Mouse (Mus musculus) lung, embryonic 15.5 days (tissue): Measurements from ENCODE around the gene Gm21985. TPM values are rescaled to one million over a fixed set of nuclear protein-coding genes. Genes with fewer than 3 reads are reported as not detected.
A peak's percentile ranks its signal among the peaks of the same experiment; 100 is the strongest.

Source experiments
- ATAC-seq: fragments of 200-750 bp; cut with Nextera tagmentation; 2 replicates; pipeline ENCODE4 v1.8.0; 2017; ENCODE audit warnings: moderate number of reproducible peaks, borderline replicate concordance; ENCODE audit not compliant: low FRiP score, low TSS enrichment; ENCODE audit errors: extremely low read depth
- H3K27ac ChIP-seq: fragments of 300-500 bp; sonication (generic); 2 replicates; pipeline ENCODE4 v1.5.1; 2015; ENCODE audit warnings: moderate library complexity, mild to moderate bottlenecking, inconsistent platforms
- H3K27me3 ChIP-seq: fragments of 300-500 bp; sonication (generic); 2 replicates; pipeline ENCODE4 v1.6.1; 2015; ENCODE audit warnings: inconsistent platforms
- H3K36me3 ChIP-seq: fragments of 300-500 bp; sonication (generic); 2 replicates; pipeline ENCODE4 v1.6.1; 2015; ENCODE audit warnings: inconsistent platforms
- H3K4me1 ChIP-seq: fragments of 300-500 bp; sonication (generic); 2 replicates; pipeline ENCODE4 v1.6.1; 2015; ENCODE audit warnings: inconsistent platforms
- H3K4me2 ChIP-seq: fragments of 300-500 bp; sonication (generic); 2 replicates; pipeline ENCODE4 v1.6.1; 2015; ENCODE audit warnings: inconsistent platforms, mild to moderate bottlenecking, moderate library complexity
- H3K4me3 ChIP-seq: fragments of 300-500 bp; sonication (generic); 2 replicates; pipeline ENCODE4 v1.5.1; 2015; ENCODE audit warnings: mild to moderate bottlenecking, inconsistent platforms
- H3K9ac ChIP-seq: fragments of 300-500 bp; sonication (generic); 2 replicates; pipeline ENCODE4 v1.6.1; 2015; ENCODE audit warnings: inconsistent platforms
- H3K9me3 ChIP-seq: fragments of 300-500 bp; sonication (generic); 2 replicates; pipeline ENCODE4 v1.6.1; 2016; ENCODE audit warnings: inconsistent platforms
- WGBS: fragments of 180-500 bp; shearing (Covaris S2); methylation state at CpG from one replicate; pipeline ENCODE4 v1.1.7; 2015; 5-methylcytosine and 5-hydroxymethylcytosine counted together
- polyA plus RNA-seq: library from polyadenylated mRNA; unstranded; fragments of >200 nt; fragmentation: Nextera tagmentation; extraction: Ambion mirVana; gene quantifications from 2 replicates; pipeline ENCODE4 v1.2.1, GENCODE M21; 2015

Gene Gm21985
- polyA plus RNA-seq, 1 experiment from 2014 or later, result not detected

- no peaks in the 10 kb centered on the region for H3K27me3 ChIP-seq
- no peak overlapping the region for H3K4me3 ChIP-seq
- WGBS, result 86% methylated on average over 3 of the region's 3 CpGs
- H3K9ac ChIP-seq, result no peak overlapping the region
- H3K4me1 ChIP-seq, result no peaks in the 10 kb centered on the region
- H3K36me3 ChIP-seq, result peaks cover 27% of the 10 kb centered on the region
- no peak overlapping the region for H3K27ac ChIP-seq
- ATAC-seq, result no peak
- no peak overlapping the region for H3K4me2 ChIP-seq
- H3K9me3 ChIP-seq, result no peaks in the 10 kb centered on the region
These were observed 82.1 kb downstream of the Gm21985 start for GRCm38 (mm10) chr2:112348246-112348645.

DNA sequence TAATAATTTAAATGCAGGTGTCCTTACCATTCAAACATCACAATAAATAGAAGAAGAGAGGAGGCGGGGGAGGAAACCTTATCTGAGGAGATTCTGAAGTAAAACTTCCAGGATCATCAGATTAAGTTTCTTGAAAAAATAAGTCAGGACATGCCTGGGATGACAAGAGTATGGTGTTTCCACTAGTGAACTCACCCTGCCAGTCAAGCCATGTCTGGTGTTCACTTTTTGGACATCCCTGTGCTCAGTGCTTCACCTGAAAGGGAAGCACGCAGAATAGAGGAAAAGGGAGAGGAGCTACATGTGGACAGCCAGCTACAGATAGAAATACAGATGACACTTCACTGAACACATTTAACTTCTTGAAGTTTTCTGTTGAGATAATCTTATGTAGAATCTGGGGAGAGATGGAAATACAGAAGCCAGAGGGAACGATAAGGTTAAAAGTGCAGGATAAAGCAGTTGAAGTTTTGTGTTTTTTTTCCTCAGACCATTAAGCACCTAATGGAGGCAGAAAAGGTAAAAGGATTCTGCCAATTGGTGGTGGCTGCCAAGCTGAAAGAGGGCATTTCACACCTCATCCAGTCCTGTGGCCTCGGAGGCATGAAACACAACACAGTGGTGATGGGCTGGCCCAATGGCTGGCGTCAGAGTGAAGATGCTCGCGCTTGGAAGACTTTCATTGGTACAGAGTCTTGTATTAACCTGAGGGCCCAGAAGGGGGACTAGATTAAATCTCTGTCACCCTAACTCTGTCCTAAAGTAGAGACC lies 87.8 kb downstream of the Gm21985 start:
- Histone ChIP-seq H3K9me3 (no peaks in the 10 kb centered on the region), H3K4me1 (no peaks in the 10 kb centered on the region), H3K4me3 (no peak overlapping the region), H3K27ac (no peak overlapping the region), H3K4me2 (no peak overlapping the region), H3K36me3 (peaks cover 42% of the 10 kb centered on the region), H3K27me3 (no peaks in the 10 kb centered on the region), H3K9ac (no peak overlapping the region)
- ATAC-seq, result no peak
- 83% methylated on average over 7 of the region's 7 CpGs for WGBS

- no peak overlapping the region for H3K4me3 ChIP-seq
- no peaks in the 10 kb centered on the region for H3K4me1 ChIP-seq
- H3K27me3 ChIP-seq, result no peaks in the 10 kb centered on the region
- H3K9ac ChIP-seq, result no peak overlapping the region
- 0 out of 2 replicates have a peak, but pooled peaks have one; percentile 19 for ATAC-seq
- no peak overlapping the region for H3K4me2 ChIP-seq
- 0 out of 2 replicates have a peak overlapping the region, but pooled peaks have one; percentile 29 for H3K27ac ChIP-seq
- no peaks in the 10 kb centered on the region for H3K9me3 ChIP-seq
- H3K36me3 ChIP-seq, result peaks cover 61% of the 10 kb centered on the region
- WGBS, result 55% methylated on average over 2 of the region's 2 CpGs
These were observed 93.5 kb downstream of the Gm21985 start for GRCm38 (mm10) chr2:112359611-112360010.

DNA sequence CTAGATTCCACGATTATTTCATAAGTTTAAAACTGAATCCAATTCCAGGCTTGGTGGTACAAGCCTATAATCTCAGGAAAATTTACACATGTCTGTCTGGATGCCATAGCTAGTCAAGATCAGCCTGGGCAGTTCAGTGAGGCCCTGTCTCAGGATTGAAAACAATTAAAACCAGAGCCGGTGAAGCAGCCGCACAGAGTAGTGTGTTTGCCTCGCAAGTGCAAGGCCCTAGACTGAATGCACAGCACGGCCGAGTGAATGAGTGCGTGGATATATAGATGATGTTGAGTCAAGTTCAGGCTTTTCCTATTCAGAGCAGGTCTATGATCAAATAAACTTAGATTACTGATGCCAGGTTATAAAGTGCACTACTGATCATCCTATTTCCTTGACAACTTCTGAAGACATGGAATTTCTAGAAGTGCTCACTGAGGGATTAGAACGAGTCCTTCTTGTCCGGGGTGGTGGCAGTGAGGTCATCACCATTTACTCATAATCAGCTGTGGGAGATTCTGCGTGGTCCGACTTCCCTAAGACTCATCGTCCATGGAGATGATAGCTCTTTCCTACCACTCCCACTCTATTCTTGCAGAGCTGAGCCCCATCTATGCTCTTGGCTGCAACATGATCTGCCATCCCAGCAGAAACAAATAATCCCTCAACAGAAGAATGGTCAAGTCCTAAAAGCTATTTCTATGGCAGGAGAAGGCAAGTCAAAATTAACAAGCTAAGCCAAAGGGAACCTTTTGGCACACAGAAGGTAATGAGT lies 94.1 kb downstream of the Gm21985 start:
- ATAC-seq, result no peak
- WGBS, result 86% methylated on average over 12 of the region's 12 CpGs
- H3K27ac ChIP-seq, result 0 out of 2 replicates have a peak overlapping the region, but pooled peaks have one; percentile 29

GRCm38 (mm10) chr2:112360781-112361169 lies 94.7 kb downstream of the Gm21985 start:
- ATAC-seq, result no peak
- no peak overlapping the region for H3K9ac ChIP-seq
- no peaks in the 10 kb centered on the region for H3K4me1 ChIP-seq
- H3K27ac ChIP-seq, result no peak overlapping the region
- WGBS, result 85% methylated on average over 2 of the region's 2 CpGs
- H3K4me3 ChIP-seq, result no peak overlapping the region
- no peaks in the 10 kb centered on the region for H3K27me3 ChIP-seq
- peaks cover 61% of the 10 kb centered on the region for H3K36me3 ChIP-seq
- H3K9me3 ChIP-seq, result no peaks in the 10 kb centered on the region
- no peak overlapping the region for H3K4me2 ChIP-seq

More for the DNA sequence above, 94.1 kb downstream of the Gm21985 start:
- H3K9me3 ChIP-seq, result no peaks in the 10 kb centered on the region
- no peak overlapping the region for H3K4me3 ChIP-seq
- H3K4me2 ChIP-seq, result no peak overlapping the region
- H3K27me3 ChIP-seq, result no peaks in the 10 kb centered on the region
- no peak overlapping the region for H3K9ac ChIP-seq
- H3K4me1 ChIP-seq, result no peaks in the 10 kb centered on the region
- H3K36me3 ChIP-seq, result peaks cover 61% of the 10 kb centered on the region

GRCm38 (mm10) chr2:112367222-112367621 lies 101.1 kb downstream of the Gm21985 start:
- peak overlapping the region; percentile 81 for H3K4me3 ChIP-seq
- peaks cover 21% of the 10 kb centered on the region for H3K36me3 ChIP-seq
- peak overlapping the region; percentile 88 for H3K9ac ChIP-seq
- peak overlapping the region; percentile 82; the same call in 1 of the 2 replicates for H3K27ac ChIP-seq
- peaks cover 13% of the 10 kb centered on the region for H3K4me1 ChIP-seq
- ATAC-seq, result 0 out of 2 replicates have a peak, but pooled peaks have one; percentile 21
- no peaks in the 10 kb centered on the region for H3K9me3 ChIP-seq
- peak overlapping the region; percentile 75 for H3K4me2 ChIP-seq
- WGBS, result 14% methylated on average over 15 of the region's 15 CpGs
- no peaks in the 10 kb centered on the region for H3K27me3 ChIP-seq

GRCm38 (mm10) chr2:112367726-112368673 lies 101.9 kb downstream of the Gm21985 start, which contains the start of gene Emc4:
Gene Emc4, minus strand, starts transcription at chr2:112368027.
- Histone ChIP-seq H3K9ac (peak within 1 kb of the TSS; percentile 88), H3K27me3 (no peaks in the 10 kb centered on the region), H3K4me1 (peaks cover 13% of the 10 kb centered on the region), H3K27ac (peak within 1 kb of the TSS; percentile 82), H3K36me3 (peaks cover 17% of the 10 kb centered on the region), H3K4me3 (peak within 1 kb of the TSS; percentile 81), H3K4me2 (peak within 1 kb of the TSS; percentile 75), H3K9me3 (no peaks in the 10 kb centered on the region)
- ATAC-seq, result peak; percentile 83
- 1% methylated on average over 46 of the region's 46 CpGs for WGBS

DNA sequence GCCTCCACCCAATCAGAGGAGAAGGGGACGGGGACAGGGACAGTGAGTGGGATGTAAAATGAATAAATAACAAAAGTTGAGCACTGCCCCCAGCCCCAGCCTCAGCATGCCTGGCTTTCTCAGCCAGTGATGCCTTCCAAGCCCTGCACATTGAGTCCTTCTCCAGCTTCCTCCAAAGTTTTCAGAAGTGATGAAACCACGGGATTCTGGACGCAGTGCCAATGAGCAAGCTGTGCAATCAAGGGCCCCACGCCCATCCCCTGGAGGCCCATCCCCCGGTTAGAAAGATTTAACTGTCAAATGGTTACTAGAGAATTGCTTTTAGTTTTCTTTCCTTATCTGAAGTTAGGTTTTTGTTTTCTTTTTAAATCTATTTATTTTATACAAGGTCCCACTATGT lies 103.8 kb downstream of the Gm21985 start:
- Histone ChIP-seq H3K27ac (no peak overlapping the region), H3K27me3 (no peaks in the 10 kb centered on the region), H3K9ac (no peak overlapping the region), H3K4me2 (no peak overlapping the region), H3K4me3 (no peak overlapping the region), H3K36me3 (no peaks in the 10 kb centered on the region), H3K9me3 (no peaks in the 10 kb centered on the region), H3K4me1 (peaks cover 13% of the 10 kb centered on the region)
- ATAC-seq, result no peak
- WGBS, result 64% methylated on average over 5 of the region's 5 CpGs

DNA sequence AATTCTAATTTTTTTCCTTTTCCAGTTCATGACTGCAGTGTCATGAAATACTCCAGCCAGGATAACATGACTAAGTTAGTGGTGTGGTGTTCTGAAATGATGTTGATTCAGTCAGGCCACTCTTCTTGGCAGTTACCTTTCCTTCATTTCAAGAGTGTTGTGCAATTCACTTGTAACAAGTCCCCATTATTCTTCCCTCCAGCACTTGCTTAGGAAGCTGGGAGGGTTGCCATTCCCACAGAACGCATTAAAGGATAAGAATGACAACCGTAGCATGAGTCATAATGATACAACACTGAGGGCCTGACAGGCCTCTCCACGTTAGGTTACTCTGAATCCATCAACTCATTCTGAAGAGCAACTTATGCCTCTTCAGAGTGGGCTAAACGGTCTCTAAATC lies 107.0 kb downstream of the Gm21985 start:
- H3K27ac ChIP-seq, result no peak overlapping the region
- no peaks in the 10 kb centered on the region for H3K4me1 ChIP-seq
- no peak for ATAC-seq
- WGBS, result 50% methylated on average over 4 of the region's 4 CpGs
- no peaks in the 10 kb centered on the region for H3K36me3 ChIP-seq
- no peak overlapping the region for H3K4me3 ChIP-seq
- no peak overlapping the region for H3K9ac ChIP-seq
- H3K4me2 ChIP-seq, result no peak overlapping the region
- H3K9me3 ChIP-seq, result no peaks in the 10 kb centered on the region
- no peaks in the 10 kb centered on the region for H3K27me3 ChIP-seq

DNA sequence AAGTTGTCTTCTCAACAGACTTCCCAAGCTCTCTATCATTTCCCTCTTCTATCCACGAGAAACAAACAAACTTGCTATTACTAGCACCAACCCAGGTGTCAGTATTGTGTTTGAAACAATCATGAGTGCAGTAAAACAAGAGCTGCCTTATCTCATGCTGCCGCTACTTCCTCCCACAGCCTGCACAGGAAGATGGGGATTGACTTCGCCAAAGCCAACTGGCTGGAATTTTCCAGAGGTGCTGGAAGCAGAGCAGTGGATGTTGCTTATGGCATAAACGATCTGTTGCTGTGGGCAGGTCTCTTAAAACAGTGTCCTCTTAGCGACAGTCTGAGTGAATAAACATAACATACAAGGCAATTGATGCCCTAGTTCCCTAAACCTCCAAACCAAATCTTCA lies 108.5 kb downstream of the Gm21985 start:
- Histone ChIP-seq H3K4me2 (no peak overlapping the region), H3K4me3 (no peak overlapping the region), H3K9me3 (no peaks in the 10 kb centered on the region), H3K27me3 (no peaks in the 10 kb centered on the region), H3K9ac (no peak overlapping the region), H3K27ac (no peak overlapping the region), H3K36me3 (no peaks in the 10 kb centered on the region), H3K4me1 (no peaks in the 10 kb centered on the region)
- 41% methylated on average over 5 of the region's 5 CpGs for WGBS
- ATAC-seq, result no peak
